Mouse (Mus musculus): ENCODE results near the gene Ndufaf3. TPM values are rescaled to one million over a fixed set of nuclear protein-coding genes. Genes with fewer than 3 reads are reported as not detected.
A peak's percentile ranks its signal among the peaks of the same experiment; 100 is the strongest.

Gene Ndufaf3
- polyA plus RNA-seq, 1 experiment, result 63.0 TPM

DNA sequence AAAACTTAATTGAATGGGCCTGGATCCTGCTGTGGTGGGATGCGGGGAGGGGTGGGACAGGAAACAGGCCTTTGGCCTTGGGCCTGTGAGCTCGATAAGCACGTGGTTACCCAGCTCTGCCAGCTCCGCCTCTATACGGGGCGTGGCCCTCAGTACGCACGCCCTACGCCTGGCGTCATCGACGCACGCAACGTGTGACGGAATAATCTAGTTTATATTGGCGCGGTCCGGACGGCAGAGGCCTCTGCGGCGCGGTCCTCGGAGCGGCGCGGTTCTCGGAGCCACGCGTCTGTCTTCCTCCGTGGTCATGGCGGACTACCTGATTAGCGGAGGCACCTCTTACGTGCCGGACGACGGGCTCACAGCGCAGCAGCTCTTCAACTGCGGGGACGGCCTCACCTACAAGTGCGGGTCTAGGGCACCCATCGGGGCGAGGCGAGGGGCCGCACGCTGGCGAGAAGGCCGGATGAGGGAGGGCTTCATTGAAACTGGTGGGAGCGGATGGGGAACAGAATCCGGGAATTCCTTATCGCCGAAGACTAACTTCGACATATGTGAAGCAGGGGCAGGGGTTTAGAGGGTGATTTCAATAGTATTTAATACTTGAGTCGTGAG lies 6.9 kb downstream of the Ndufaf3 start, which contains the start of gene Impdh2:
Gene Impdh2 (plus strand): TSS at position 60 of the 615 bp plus-strand sequence.
- peak; percentile 92 to 93 for DNase-seq
- under 1% methylated on average over 53 of the region's 53 CpGs for WGBS
- H3K4me3 ChIP-seq (replicated peaks; ENCODE audit: insufficient read depth, low read depth, low read length), result peak within 1 kb of the TSS; percentile 67
- peaks cover 2% of the 10 kb centered on the region; the same call in 1 of the 2 replicates for H3K4me1 ChIP-seq (ENCODE audit: control insufficient read depth, insufficient read depth, low read length)
- H3K27me3 ChIP-seq (ENCODE audit: control insufficient read depth, insufficient read depth, low read length), result no peaks in the 10 kb centered on the region
- TF ChIP-seq CTCF (IDR thresholded peaks at IDR 0.05; ENCODE audit: borderline replicate concordance, insufficient read depth, low read depth, low read length) (no peak), POLR2A (IDR thresholded peaks at IDR 0.05; ENCODE audit: borderline replicate concordance, insufficient read depth, low read length) (peak; percentile 81)
- H3K27ac ChIP-seq (ENCODE audit: insufficient read depth, low read length), result peak within 1 kb of the TSS; percentile 24; the same call in 1 of the 2 replicates

DNA sequence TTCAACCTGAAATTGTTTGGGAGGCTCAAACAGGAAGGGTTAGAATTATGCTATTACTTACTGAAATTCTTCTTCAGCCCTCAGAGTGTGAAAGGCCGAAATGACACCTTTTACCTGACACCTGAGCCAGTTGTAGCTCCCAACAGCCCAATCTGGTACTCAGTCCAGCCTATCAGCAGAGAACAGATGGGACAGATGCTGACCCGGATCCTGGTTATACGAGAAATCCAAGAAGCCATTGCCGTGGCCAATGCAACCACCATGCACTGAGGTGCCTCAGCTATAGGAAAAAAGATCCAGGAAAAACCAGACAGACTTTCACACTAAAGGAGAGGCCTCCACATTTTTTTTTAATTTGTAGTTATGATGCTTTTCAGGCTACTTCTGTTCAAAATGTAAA lies 8.1 kb downstream of the Ndufaf3 start:
- Histone ChIP-seq H3K27me3 (ENCODE audit: control insufficient read depth, insufficient read depth, low read length) (no peaks in the 10 kb centered on the region), H3K4me3 (replicated peaks; ENCODE audit: insufficient read depth, low read depth, low read length) (no peak overlapping the region), H3K4me1 (ENCODE audit: control insufficient read depth, insufficient read depth, low read length) (peaks cover 2% of the 10 kb centered on the region; the same call in 1 of the 2 replicates), H3K27ac (ENCODE audit: insufficient read depth, low read length) (no peak overlapping the region)
- DNase-seq, result no peak
- no peak for TF ChIP-seq POLR2A (IDR thresholded peaks at IDR 0.05; ENCODE audit: borderline replicate concordance, insufficient read depth, low read length)
- TF ChIP-seq CTCF (IDR thresholded peaks at IDR 0.05; ENCODE audit: borderline replicate concordance, insufficient read depth, low read depth, low read length), result no peak
- WGBS, result 72% methylated on average over 4 of the region's 4 CpGs

- Histone ChIP-seq H3K27me3 (ENCODE audit: control insufficient read depth, insufficient read depth, low read length) (no peaks in the 10 kb centered on the region), H3K4me3 (replicated peaks; ENCODE audit: insufficient read depth, low read depth, low read length) (no peak overlapping the region), H3K27ac (ENCODE audit: insufficient read depth, low read length) (no peak overlapping the region), H3K4me1 (ENCODE audit: control insufficient read depth, insufficient read depth, low read length) (no peaks in the 10 kb centered on the region)
- TF ChIP-seq CTCF (IDR thresholded peaks at IDR 0.05; ENCODE audit: borderline replicate concordance, insufficient read depth, low read depth, low read length), result no peak
- no peak for TF ChIP-seq POLR2A (IDR thresholded peaks at IDR 0.05; ENCODE audit: borderline replicate concordance, insufficient read depth, low read length)
- DNase-seq, result no peak
- WGBS, result 81% methylated on average over 1 of the region's 1 CpGs
These were observed 20.4 kb downstream of the Ndufaf3 start for GRCm38 (mm10) chr9:108546875-108547274.

DNA sequence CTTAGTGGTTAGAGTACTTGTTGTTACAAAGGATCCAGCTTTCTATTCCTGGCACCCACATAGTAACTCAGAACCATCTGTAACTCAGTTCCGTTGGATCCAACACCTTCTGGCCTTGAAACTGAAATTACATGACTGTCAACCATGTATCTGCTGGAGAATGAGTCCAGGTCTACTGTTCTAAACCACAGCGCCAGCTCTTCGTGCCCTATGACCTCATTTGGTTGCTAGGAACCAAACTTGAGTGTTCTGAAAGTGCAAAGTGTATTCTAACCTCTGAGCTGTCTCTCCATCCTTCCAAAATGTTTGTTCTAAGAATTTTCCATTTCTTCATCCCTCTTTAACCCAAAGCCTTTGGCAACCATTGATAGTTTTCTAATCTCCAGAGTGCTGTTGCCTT lies 21.2 kb downstream of the Ndufaf3 start:
- Histone ChIP-seq H3K27ac (ENCODE audit: insufficient read depth, low read length) (no peak overlapping the region), H3K27me3 (ENCODE audit: control insufficient read depth, insufficient read depth, low read length) (no peaks in the 10 kb centered on the region), H3K4me3 (replicated peaks; ENCODE audit: insufficient read depth, low read depth, low read length) (no peak overlapping the region), H3K4me1 (ENCODE audit: control insufficient read depth, insufficient read depth, low read length) (no peaks in the 10 kb centered on the region)
- TF ChIP-seq CTCF (IDR thresholded peaks at IDR 0.05; ENCODE audit: borderline replicate concordance, insufficient read depth, low read depth, low read length), result no peak
- TF ChIP-seq POLR2A (IDR thresholded peaks at IDR 0.05; ENCODE audit: borderline replicate concordance, insufficient read depth, low read length), result no peak
- DNase-seq, result no peak
- WGBS, result 69% methylated on average over 3 of the region's 3 CpGs

DNA sequence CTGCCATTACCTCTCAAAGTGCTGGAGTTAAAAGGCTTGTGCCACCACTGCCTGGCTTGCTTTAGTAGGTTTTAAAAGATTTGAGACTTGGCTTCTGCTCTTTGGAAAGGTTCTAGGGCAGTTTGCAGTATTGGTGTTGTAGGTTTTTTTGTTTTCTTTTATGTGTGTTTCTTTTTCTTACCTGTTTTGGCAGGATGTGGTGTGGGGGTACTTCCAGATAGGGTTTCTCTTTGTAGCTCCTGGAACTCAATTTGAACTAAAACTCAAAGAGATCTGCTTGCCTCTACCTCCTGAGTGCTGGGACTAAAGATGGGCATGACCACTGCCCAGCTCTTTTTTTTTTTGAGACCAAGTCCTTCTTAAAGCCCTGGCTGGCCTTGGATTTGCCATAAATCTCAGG lies 26.4 kb downstream of the Ndufaf3 start:
- H3K4me3 ChIP-seq (replicated peaks; ENCODE audit: insufficient read depth, low read depth, low read length), result no peak overlapping the region
- no peak for DNase-seq
- no peak for TF ChIP-seq CTCF (IDR thresholded peaks at IDR 0.05; ENCODE audit: borderline replicate concordance, insufficient read depth, low read depth, low read length)
- no peak for TF ChIP-seq POLR2A (IDR thresholded peaks at IDR 0.05; ENCODE audit: borderline replicate concordance, insufficient read depth, low read length)

GRCm38 (mm10) chr9:108531496-108531895 lies 35.7 kb downstream of the Ndufaf3 start:
- no peak overlapping the region for H3K27ac ChIP-seq (ENCODE audit: insufficient read depth, low read length)
- WGBS, result 96% methylated on average over 1 of the region's 1 CpGs
- no peak for DNase-seq
- no peaks in the 10 kb centered on the region for H3K27me3 ChIP-seq (ENCODE audit: control insufficient read depth, insufficient read depth, low read length)
- H3K4me1 ChIP-seq (ENCODE audit: control insufficient read depth, insufficient read depth, low read length), result no peaks in the 10 kb centered on the region; the same call in 1 of the 2 replicates
- no peak for TF ChIP-seq POLR2A (IDR thresholded peaks at IDR 0.05; ENCODE audit: borderline replicate concordance, insufficient read depth, low read length)
- no peak for TF ChIP-seq CTCF (IDR thresholded peaks at IDR 0.05; ENCODE audit: borderline replicate concordance, insufficient read depth, low read depth, low read length)
- no peak overlapping the region for H3K4me3 ChIP-seq (replicated peaks; ENCODE audit: insufficient read depth, low read depth, low read length)

More for the DNA sequence above, 26.4 kb downstream of the Ndufaf3 start:
- H3K27ac ChIP-seq (ENCODE audit: insufficient read depth, low read length), result no peak overlapping the region
- H3K27me3 ChIP-seq (ENCODE audit: control insufficient read depth, insufficient read depth, low read length), result no peaks in the 10 kb centered on the region
- no peaks in the 10 kb centered on the region for H3K4me1 ChIP-seq (ENCODE audit: control insufficient read depth, insufficient read depth, low read length)

DNA sequence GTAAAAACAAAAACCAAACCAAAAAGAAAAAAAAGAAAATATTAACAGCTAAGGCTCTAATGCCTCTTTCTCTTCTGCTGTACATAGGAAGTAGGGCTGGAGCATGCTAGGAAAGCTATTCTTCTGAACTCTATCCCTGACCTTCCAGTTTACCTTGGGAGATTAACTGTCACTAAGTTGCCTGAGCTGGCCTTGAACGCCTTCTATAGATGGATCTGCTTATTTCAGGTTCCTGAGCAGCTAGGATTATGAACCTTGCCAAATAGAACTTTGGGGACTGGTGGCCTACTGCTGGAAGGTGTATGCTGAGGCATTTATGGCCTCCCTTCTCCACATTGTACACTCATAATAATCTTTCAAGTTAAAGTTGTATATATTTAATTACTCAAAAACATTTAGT lies 36.3 kb downstream of the Ndufaf3 start:
- Histone ChIP-seq H3K4me1 (ENCODE audit: control insufficient read depth, insufficient read depth, low read length) (no peaks in the 10 kb centered on the region; the same call in 1 of the 2 replicates), H3K27ac (ENCODE audit: insufficient read depth, low read length) (no peak overlapping the region), H3K27me3 (ENCODE audit: control insufficient read depth, insufficient read depth, low read length) (no peaks in the 10 kb centered on the region), H3K4me3 (replicated peaks; ENCODE audit: insufficient read depth, low read depth, low read length) (no peak overlapping the region)
- WGBS, result 79% methylated on average over 1 of the region's 1 CpGs
- no peak for TF ChIP-seq POLR2A (IDR thresholded peaks at IDR 0.05; ENCODE audit: borderline replicate concordance, insufficient read depth, low read length)
- no peak for TF ChIP-seq CTCF (IDR thresholded peaks at IDR 0.05; ENCODE audit: borderline replicate concordance, insufficient read depth, low read depth, low read length)
- DNase-seq, result no peak

- Histone ChIP-seq H3K4me3 (replicated peaks; ENCODE audit: insufficient read depth, low read depth, low read length) (no peak overlapping the region), H3K27me3 (ENCODE audit: control insufficient read depth, insufficient read depth, low read length) (no peaks in the 10 kb centered on the region), H3K27ac (ENCODE audit: insufficient read depth, low read length) (no peak overlapping the region), H3K4me1 (ENCODE audit: control insufficient read depth, insufficient read depth, low read length) (no peaks in the 10 kb centered on the region; the same call in 1 of the 2 replicates)
- TF ChIP-seq CTCF (IDR thresholded peaks at IDR 0.05; ENCODE audit: borderline replicate concordance, insufficient read depth, low read depth, low read length), result no peak
- no peak for TF ChIP-seq POLR2A (IDR thresholded peaks at IDR 0.05; ENCODE audit: borderline replicate concordance, insufficient read depth, low read length)
- DNase-seq, result no peak
- 49% methylated on average over 3 of the region's 3 CpGs for WGBS
These were observed 41.8 kb downstream of the Ndufaf3 start for GRCm38 (mm10) chr9:108525400-108525799.

Data from cerebellum, adult 2 months (tissue).